In the genomic region with DNA sequence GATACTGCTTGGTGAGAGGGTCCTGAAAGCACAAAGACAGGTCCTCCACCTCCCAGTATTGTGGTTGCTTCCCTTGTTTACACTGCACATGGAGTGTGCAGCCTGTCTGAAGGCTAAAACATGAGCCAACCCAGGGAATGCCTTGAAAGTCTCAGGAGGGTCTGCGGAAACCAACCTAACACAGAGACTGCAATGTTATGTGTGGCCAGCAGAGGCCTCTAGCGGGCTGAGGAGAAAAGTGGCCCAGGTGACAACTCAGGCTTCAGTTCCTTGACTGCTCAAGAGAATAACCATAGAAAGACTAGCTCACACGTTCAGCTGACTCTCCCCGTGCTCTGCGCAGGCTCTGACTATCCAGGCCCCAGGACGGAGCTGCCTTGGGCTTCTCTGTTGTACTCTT, we compare ENCODE assay signal across 9 mouse cellular contexts. TPM values are rescaled to one million over a fixed set of nuclear protein-coding genes. Genes with fewer than 3 reads are reported as not detected.
DNase-seq lines count a peak whose midpoint lies in the region; ATAC-seq and TF ChIP-seq lines count a peak whose summit lies in the region.
"Had no signal": no experiment of that assay in that cellular context is flagged by ENCODE, and none has a peak within 500 bp of the region (broad histone marks: within the 10 kb centered on the region; RNA-seq: fewer than 3 reads in every experiment).

No protein-coding gene starts in this region.

- no peaks in the 10 kb centered on the region for H3K9me3 ChIP-seq in limb, embryonic 11.5 days (ENCODE audit: control insufficient read depth, low read length)
- no peaks in the 10 kb centered on the region for H3K9me3 ChIP-seq in midbrain, postnatal 0 days (ENCODE audit: low read length)
- H3K9me3 ChIP-seq: stomach, embryonic 15.5 days had no signal

- TF ChIP-seq POLR2A in thymus, adult 2 months (IDR thresholded peaks at IDR 0.05; ENCODE audit: control insufficient read depth, extremely low read depth, insufficient read depth, low read length, poor library complexity), result no peak

- no peak overlapping the region for H3K4me3 ChIP-seq in limb, embryonic 11.5 days (ENCODE audit: low read depth, low read length)
- H3K4me3 ChIP-seq in midbrain, postnatal 0 days (ENCODE audit: low read depth, low read length), result no peak overlapping the region
- H3K4me3 ChIP-seq in thymus, adult 2 months (ENCODE audit: control insufficient read depth, insufficient read depth, low read length), result no peak overlapping the region
- H3K4me3 ChIP-seq: stomach, embryonic 15.5 days had no signal

- TF ChIP-seq CTCF in midbrain, postnatal 0 days (IDR thresholded peaks at IDR 0.05), result peak; percentile 94
- peak; percentile 78; the same call in 1 of the 2 replicates for TF ChIP-seq CTCF in thymus, adult 2 months (IDR thresholded peaks at IDR 0.05; ENCODE audit: borderline replicate concordance, control insufficient read depth, extremely low read depth, insufficient read depth, low read length, poor library complexity)

- H3K4me2 ChIP-seq in limb, embryonic 11.5 days (ENCODE audit: low read depth, severe bottlenecking), result no peak overlapping the region
- no peak overlapping the region for H3K4me2 ChIP-seq in midbrain, postnatal 0 days (ENCODE audit: low read depth, low read length, poor library complexity, severe bottlenecking)
- H3K4me2 ChIP-seq: stomach, embryonic 15.5 days had no signal

- peak; percentile 77 for ATAC-seq in inflammation-experienced regulatory T-cells, adult 6 months
- ATAC-seq in limb, embryonic 11.5 days (ENCODE audit: insufficient number of reproducible peaks, low FRiP score, low TSS enrichment, low read depth), result 0 out of 2 replicates have a peak, but pooled peaks have one; percentile 35
- peak; percentile 44; the same call in 1 of the 2 replicates for ATAC-seq in midbrain, postnatal 0 days (ENCODE audit: low FRiP score)

- peak; percentile 47 for DNase-seq in urinary bladder, postnatal 25 days (ENCODE audit: low spot score)
- DNase-seq in urinary bladder, postnatal 4 days (ENCODE audit: low spot score in 2 of 2), result no peak
- peak; percentile 81 to 83 for DNase-seq in cerebellum, postnatal 14 days
- peak; percentile 35 to 47 for DNase-seq in frontal cortex, postnatal 25 days (ENCODE audit: low spot score in 2 of 2)
- DNase-seq in limb, embryonic 11.5 days (ENCODE audit: low spot score), result peak; percentile 71
- DNase-seq in midbrain, postnatal 0 days (ENCODE audit: low spot score), result peak; percentile 78
- DNase-seq in thymus, adult 2 months, result peak; percentile 55

- no peak overlapping the region for H3K27ac ChIP-seq in limb, embryonic 11.5 days (replicated peaks; ENCODE audit: low read depth, low read length)
- H3K27ac ChIP-seq in midbrain, postnatal 0 days (ENCODE audit: low read depth, low read length), result no peak overlapping the region
- no peak overlapping the region for H3K27ac ChIP-seq in thymus, adult 2 months (ENCODE audit: control insufficient read depth, insufficient read depth, low read length)
- H3K27ac ChIP-seq: stomach, embryonic 15.5 days had no signal

- H3K9ac ChIP-seq in limb, embryonic 11.5 days (ENCODE audit: low read length), result no peak overlapping the region
- no peak overlapping the region for H3K9ac ChIP-seq in midbrain, postnatal 0 days (replicated peaks; ENCODE audit: low read length, poor library complexity, severe bottlenecking)
- H3K9ac ChIP-seq: stomach, embryonic 15.5 days had no signal

- WGBS in limb, embryonic 11.5 days, result 12% methylated on average over 6 of the region's 6 CpGs
- 11% methylated on average over 6 of the region's 6 CpGs for WGBS in midbrain, postnatal 0 days
- WGBS in thymus, adult 2 months, result 7% methylated on average over 6 of the region's 6 CpGs

- H3K27me3 ChIP-seq in limb, embryonic 11.5 days (ENCODE audit: control insufficient read depth, insufficient read depth, low read length), result no peaks in the 10 kb centered on the region
- H3K27me3 ChIP-seq in midbrain, postnatal 0 days (ENCODE audit: insufficient read depth, low read length), result no peaks in the 10 kb centered on the region
- no peaks in the 10 kb centered on the region for H3K27me3 ChIP-seq in thymus, adult 2 months (ENCODE audit: control insufficient read depth, insufficient read depth, low read length)
- H3K27me3 ChIP-seq: stomach, embryonic 15.5 days had no signal

- H3K4me1 ChIP-seq in limb, embryonic 11.5 days (ENCODE audit: control insufficient read depth, insufficient read depth, low read length), result no peaks in the 10 kb centered on the region
- no peaks in the 10 kb centered on the region for H3K4me1 ChIP-seq in midbrain, postnatal 0 days (ENCODE audit: insufficient read depth, low read length)
- no peaks in the 10 kb centered on the region for H3K4me1 ChIP-seq in thymus, adult 2 months (replicated peaks; ENCODE audit: control insufficient read depth, insufficient read depth, low read length)

- no peaks in the 10 kb centered on the region for H3K36me3 ChIP-seq in limb, embryonic 11.5 days (ENCODE audit: control insufficient read depth, insufficient read depth, low read length)
- H3K36me3 ChIP-seq in midbrain, postnatal 0 days (ENCODE audit: insufficient read depth, low read length), result no peaks in the 10 kb centered on the region
- no peaks in the 10 kb centered on the region for H3K36me3 ChIP-seq in thymus, adult 2 months (ENCODE audit: control insufficient read depth, insufficient read depth, low read length)
- H3K36me3 ChIP-seq: stomach, embryonic 15.5 days had no signal

RNA-seq across cellular contexts. Expression of a gene that starts 20.8 kb away (rescaled TPM):
- polyA plus RNA-seq in inflammation-experienced regulatory T-cells, adult 6 months (2017; shearing (Covaris generic)), result 10 to 100 TPM; 15.9 to 25.3 (median 22.3) TPM
- polyA plus RNA-seq in limb, embryonic 11.5 days (2014; fragmentation: Nextera tagmentation; extraction: Ambion mirVana), result 4.7 and 5.2 TPM in 2 replicates
- total RNA-seq in midbrain, postnatal 0 days (2014; rRNA removed), result 129 and 178 TPM in 2 replicates
- 54.3 and 62.6 TPM in 2 replicates for polyA plus RNA-seq in midbrain, postnatal 0 days (2015; fragmentation: Nextera tagmentation; extraction: Ambion mirVana)
- 9.3 and 9.8 TPM in 2 replicates for polyA plus RNA-seq in thymus, adult 2 months (2012; rRNA removed)

Comparison
In these comparisons a context has a peak if more than half of its experiments do, and no peak if none do; other contexts are left out.
1. DNase-seq: peak in urinary bladder, postnatal 25 days (single experiment), cerebellum, postnatal 14 days (2 of 2), frontal cortex, postnatal 25 days (2 of 2), limb, embryonic 11.5 days (single experiment), midbrain, postnatal 0 days (single experiment) and thymus, adult 2 months (single experiment); none in urinary bladder, postnatal 4 days (0 of 2).
2. Peak in every context shown above with its lines, with median percentiles within 50 percentile points of each other: ATAC-seq.